Mouse (Mus musculus) bone marrow, adult 2 months (tissue): Measurements from ENCODE around the gene Dse. TPM values are rescaled to one million over a fixed set of nuclear protein-coding genes. Genes with fewer than 3 reads are reported as not detected.
"Not testable (repeated sequence)": the region's sequence is repeated elsewhere in the genome, so short reads cannot be mapped to it uniquely, and the experiment has no call there.

Experiments
- H3K27ac ChIP-seq: fragments of 200-500 bp; 2 replicates; pipeline ENCODE4 v1.5.1; 2012; ENCODE audit warnings: low read depth, mild to moderate bottlenecking, control low read depth, inconsistent platforms, low read length; ENCODE audit not compliant: control insufficient read depth, poor library complexity, insufficient read depth
- H3K4me1 ChIP-seq: fragments of 200-500 bp; 2 replicates; pipeline ENCODE4 v1.6.1; 2011; ENCODE audit warnings: low read length; ENCODE audit not compliant: control insufficient read depth, insufficient read depth
- H3K4me3 ChIP-seq: fragments of 200-500 bp; replicated peaks from 2 replicates; pipeline ENCODE3; 2011; ENCODE audit warnings: mild to moderate bottlenecking, low read depth, low read length, control low read depth; ENCODE audit not compliant: control insufficient read depth
- CTCF ChIP-seq: fragments of 200-500 bp; IDR thresholded peaks from 2 replicates; pipeline ENCODE4 v1.5.1; 2011; ENCODE audit warnings: low read length, control low read depth; ENCODE audit not compliant: control insufficient read depth, insufficient read depth
- POLR2A ChIP-seq: fragments of 200-500 bp; IDR thresholded peaks from 2 replicates; pipeline ENCODE4 v1.6.1; 2011; ENCODE audit warnings: low read depth, mild to moderate bottlenecking, control low read depth, low read length, borderline replicate concordance; ENCODE audit not compliant: control insufficient read depth
- WGBS: fragments of 180-500 bp; shearing (Covaris S2); methylation state at CpG from one replicate; pipeline ENCODE4 v1.1.7; 2018; 5-methylcytosine and 5-hydroxymethylcytosine counted together
- polyA plus RNA-seq: library from polyadenylated mRNA; stranded (reverse); fragments of >200 nt; gene quantifications from 2 replicates; pipeline ENCODE4 v1.2.4, GENCODE M21; 2011; ENCODE audit warnings: low replicate concordance; ENCODE audit not compliant: missing spikeins, insufficient read depth, insufficient read length

The Dse gene
- polyA plus RNA-seq: 3.0 and 4.8 TPM in 2 replicates

- Histone ChIP-seq H3K4me1 (no peaks in the 10 kb centered on the region), H3K4me3 (peak within 1 kb of the TSS; percentile 57), H3K27ac (peak within 1 kb of the TSS; percentile 39)
- WGBS: 3% methylated on average over 14 of the region's 14 CpGs
- no peak for TF ChIP-seq CTCF
- no peak for TF ChIP-seq POLR2A
These were observed at the start of gene Dse for GRCm38 (mm10) chr10:34207503-34207850. Dse (minus strand) TSS chr10:34207715.

DNA sequence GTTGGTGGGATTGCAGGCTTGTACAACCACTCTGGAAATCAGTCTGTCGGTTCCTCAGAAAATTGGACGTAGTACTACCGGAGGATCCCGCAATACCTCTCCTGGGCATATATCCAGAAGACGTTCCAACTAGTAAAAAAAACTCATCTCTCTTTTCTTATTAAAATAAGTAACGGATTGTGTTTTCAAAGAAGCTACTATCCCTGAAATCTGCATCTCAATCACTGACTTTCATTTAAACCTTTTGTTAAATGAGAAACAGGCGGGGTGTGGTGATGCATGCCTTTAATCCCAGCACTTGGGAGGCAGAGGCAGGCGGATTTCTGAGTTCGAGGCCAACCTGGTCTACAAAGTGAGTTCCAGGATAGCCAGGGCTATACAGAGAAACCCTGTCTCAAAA lies 45.3 kb upstream of the Dse start:
- WGBS: 87% methylated on average over 9 of the region's 9 CpGs

DNA sequence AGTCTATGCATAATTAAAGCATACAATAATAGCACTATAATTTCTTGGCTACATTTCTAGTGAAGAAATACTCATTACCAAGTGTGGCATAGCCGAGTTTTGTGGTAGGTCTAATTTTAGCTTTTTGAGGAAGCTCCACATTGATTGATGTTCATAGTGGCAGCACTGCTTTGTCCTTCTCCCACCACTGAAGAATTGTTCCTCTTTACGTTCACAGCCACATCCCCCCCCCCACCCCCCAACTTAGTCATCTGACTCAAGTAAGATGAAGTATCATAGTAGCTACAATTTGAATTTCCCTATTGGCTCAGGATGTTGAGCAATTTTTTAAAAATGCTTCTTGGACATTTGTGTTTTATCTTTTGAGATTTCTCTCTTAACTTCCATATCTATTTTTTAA lies 42.1 kb upstream of the Dse start:
- Histone ChIP-seq H3K27ac (no peak overlapping the region), H3K4me3 (no peak overlapping the region), H3K4me1 (no peaks in the 10 kb centered on the region)
- TF ChIP-seq CTCF: no peak
- TF ChIP-seq POLR2A: no peak
- 3% methylated on average over 2 of the region's 2 CpGs for WGBS

More for the DNA sequence above, 45.3 kb upstream of the Dse start:
- not testable (repeated sequence) for H3K4me3 ChIP-seq, H3K4me1 ChIP-seq, H3K27ac ChIP-seq

DNA sequence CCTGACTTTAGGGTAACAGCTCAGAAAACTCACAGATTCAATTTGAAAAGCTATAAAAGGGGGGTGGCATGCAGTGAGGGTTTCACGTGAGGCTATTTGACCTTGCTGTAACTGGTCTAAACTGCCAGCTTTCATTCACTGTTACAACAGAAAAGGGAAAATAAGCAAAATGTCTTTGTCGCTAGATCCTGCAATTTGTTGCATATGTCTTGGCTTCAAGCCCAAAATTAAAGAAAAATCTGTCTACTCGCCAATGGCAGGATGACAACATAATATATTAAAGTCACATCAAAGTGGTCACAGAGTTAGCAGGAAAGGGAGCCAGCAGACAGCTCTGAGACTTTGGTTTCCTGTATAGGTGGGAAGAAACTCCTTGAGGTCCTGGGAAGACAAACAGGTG lies 40.2 kb upstream of the Dse start:
- H3K27ac ChIP-seq: no peak overlapping the region
- WGBS: 24% methylated on average over 3 of the region's 3 CpGs
- TF ChIP-seq POLR2A (no peak), CTCF (no peak)
- H3K4me3 ChIP-seq: no peak overlapping the region
- H3K4me1 ChIP-seq: no peaks in the 10 kb centered on the region

- no peak overlapping the region for H3K27ac ChIP-seq
- H3K4me1 ChIP-seq: no peaks in the 10 kb centered on the region
- no peak for TF ChIP-seq POLR2A
- TF ChIP-seq CTCF: no peak
- no peak overlapping the region for H3K4me3 ChIP-seq
- WGBS: 55% methylated on average over 2 of the region's 2 CpGs
These were observed 38.6 kb upstream of the Dse start for GRCm38 (mm10) chr10:34246106-34246505.

- H3K4me3 ChIP-seq: no peak overlapping the region
- 81% methylated on average over 5 of the region's 5 CpGs for WGBS
- TF ChIP-seq POLR2A (no peak), CTCF (no peak)
- no peaks in the 10 kb centered on the region for H3K4me1 ChIP-seq
- no peak overlapping the region for H3K27ac ChIP-seq
These were observed 37.2 kb upstream of the Dse start for GRCm38 (mm10) chr10:34244745-34245144.

- H3K4me1 ChIP-seq: peaks cover 6% of the 10 kb centered on the region
- H3K4me3 ChIP-seq: no peak overlapping the region
- 48% methylated on average over 4 of the region's 4 CpGs for WGBS
- TF ChIP-seq POLR2A (no peak), CTCF (no peak)
- H3K27ac ChIP-seq: no peak overlapping the region
These were observed 31.0 kb upstream of the Dse start for GRCm38 (mm10) chr10:34238536-34238935.

DNA sequence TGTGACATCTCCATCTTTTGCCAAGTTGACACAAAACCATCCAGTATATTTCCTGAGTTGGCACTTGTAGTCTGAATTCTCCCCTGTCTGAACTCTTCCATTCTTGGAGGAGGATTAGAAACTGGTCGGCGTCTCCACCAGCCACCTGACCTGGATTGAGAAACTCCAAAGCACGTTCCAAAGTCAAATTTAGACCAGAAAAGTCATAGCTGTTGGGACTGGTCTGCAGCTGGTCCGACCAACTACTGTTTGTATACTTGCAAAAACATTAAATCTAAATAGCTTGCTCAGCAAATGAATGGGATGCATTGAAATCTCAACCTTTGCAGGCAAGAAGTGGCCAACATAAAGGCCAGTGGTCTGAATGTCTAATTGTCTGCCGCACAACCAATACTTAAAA lies 29.1 kb upstream of the Dse start:
- Histone ChIP-seq H3K27ac (no peak overlapping the region), H3K4me1 (peaks cover 6% of the 10 kb centered on the region)
- WGBS: 74% methylated on average over 5 of the region's 5 CpGs

GRCm38 (mm10) chr10:34235384-34235783 lies 27.9 kb upstream of the Dse start:
- Histone ChIP-seq H3K4me1 (peaks cover 6% of the 10 kb centered on the region), H3K4me3 (peak overlapping the region; percentile 5), H3K27ac (peak overlapping the region; percentile 8; the same call in 1 of the 2 replicates)
- WGBS: 1% methylated on average over 3 of the region's 3 CpGs
- TF ChIP-seq POLR2A: no peak
- TF ChIP-seq CTCF: no peak

More for the DNA sequence above, 29.1 kb upstream of the Dse start:
- H3K4me3 ChIP-seq: no peak overlapping the region
- TF ChIP-seq POLR2A (no peak), CTCF (no peak)
